Mouse (Mus musculus): ENCODE measurements at regions not wholly inside any gene's neighbourhood (a gene's known extent, or its start where the extent isn't known, plus 50 kb on each side); places are given as distances from the start of the nearest gene placed in this dataset.

GRCm38 (mm10) chr11:45785806-45786205, 66.0 kb upstream of the Clint1 start:
- no peaks in the 10 kb centered on the region for H3K4me1 ChIP-seq (ENCODE audit: control insufficient read depth, insufficient read depth, low read length)
- TF ChIP-seq POLR2A (IDR thresholded peaks at IDR 0.05; ENCODE audit: insufficient read depth, low read depth, low read length) = no peak
- TF ChIP-seq CTCF (IDR thresholded peaks at IDR 0.05; ENCODE audit: insufficient read depth, low read depth, low read length) = no peak
- H3K4me3 ChIP-seq (ENCODE audit: insufficient read depth, low read depth, low read length) = no peak overlapping the region
- WGBS = 69% methylated on average over 9 of the region's 9 CpGs
- no peak overlapping the region for H3K27ac ChIP-seq (ENCODE audit: insufficient read depth, low read depth, low read length)

GRCm38 (mm10) chr11:45787408-45787807, 64.4 kb upstream of the Clint1 start:
- no peak overlapping the region for H3K27ac ChIP-seq (ENCODE audit: insufficient read depth, low read depth, low read length)
- TF ChIP-seq POLR2A (IDR thresholded peaks at IDR 0.05; ENCODE audit: insufficient read depth, low read depth, low read length) (no peak), CTCF (IDR thresholded peaks at IDR 0.05; ENCODE audit: insufficient read depth, low read depth, low read length) (no peak)
- no peak overlapping the region for H3K4me3 ChIP-seq (ENCODE audit: insufficient read depth, low read depth, low read length)
- WGBS = 96% methylated on average over 5 of the region's 5 CpGs
- H3K4me1 ChIP-seq (ENCODE audit: control insufficient read depth, insufficient read depth, low read length) = no peaks in the 10 kb centered on the region

- no peak overlapping the region for H3K27ac ChIP-seq (ENCODE audit: insufficient read depth, low read depth, low read length)
- H3K4me3 ChIP-seq (ENCODE audit: insufficient read depth, low read depth, low read length) = no peak overlapping the region
- 69% methylated on average over 3 of the region's 3 CpGs for WGBS
- no peaks in the 10 kb centered on the region for H3K4me1 ChIP-seq (ENCODE audit: control insufficient read depth, insufficient read depth, low read length)
- TF ChIP-seq CTCF (IDR thresholded peaks at IDR 0.05; ENCODE audit: insufficient read depth, low read depth, low read length) (no peak), POLR2A (IDR thresholded peaks at IDR 0.05; ENCODE audit: insufficient read depth, low read depth, low read length) (no peak)
These were observed 62.0 kb upstream of the Clint1 start for GRCm38 (mm10) chr11:45789886-45790285.

- H3K27ac ChIP-seq (ENCODE audit: insufficient read depth, low read depth, low read length) = no peak overlapping the region
- no peaks in the 10 kb centered on the region for H3K4me1 ChIP-seq (ENCODE audit: control insufficient read depth, insufficient read depth, low read length)
- TF ChIP-seq CTCF (IDR thresholded peaks at IDR 0.05; ENCODE audit: insufficient read depth, low read depth, low read length) (no peak), POLR2A (IDR thresholded peaks at IDR 0.05; ENCODE audit: insufficient read depth, low read depth, low read length) (no peak)
- WGBS = 73% methylated on average over 8 of the region's 8 CpGs
- H3K4me3 ChIP-seq (ENCODE audit: insufficient read depth, low read depth, low read length) = no peak overlapping the region
These were observed 61.3 kb upstream of the Clint1 start for GRCm38 (mm10) chr11:45790504-45790903.

- no peaks in the 10 kb centered on the region for H3K4me1 ChIP-seq (ENCODE audit: control insufficient read depth, insufficient read depth, low read length)
- WGBS = 95% methylated on average over 2 of the region's 2 CpGs
- no peak overlapping the region for H3K27ac ChIP-seq (ENCODE audit: insufficient read depth, low read depth, low read length)
- TF ChIP-seq POLR2A (IDR thresholded peaks at IDR 0.05; ENCODE audit: insufficient read depth, low read depth, low read length) = no peak
- TF ChIP-seq CTCF (IDR thresholded peaks at IDR 0.05; ENCODE audit: insufficient read depth, low read depth, low read length) = no peak
- no peak overlapping the region for H3K4me3 ChIP-seq (ENCODE audit: insufficient read depth, low read depth, low read length)
These were observed 60.2 kb upstream of the Clint1 start for GRCm38 (mm10) chr11:45791696-45792095.

- no peak for TF ChIP-seq POLR2A (IDR thresholded peaks at IDR 0.05; ENCODE audit: insufficient read depth, low read depth, low read length)
- TF ChIP-seq CTCF (IDR thresholded peaks at IDR 0.05; ENCODE audit: insufficient read depth, low read depth, low read length) = no peak
- 85% methylated on average over 5 of the region's 5 CpGs for WGBS
- no peak overlapping the region for H3K27ac ChIP-seq (ENCODE audit: insufficient read depth, low read depth, low read length)
- H3K4me3 ChIP-seq (ENCODE audit: insufficient read depth, low read depth, low read length) = no peak overlapping the region
- H3K4me1 ChIP-seq (ENCODE audit: control insufficient read depth, insufficient read depth, low read length) = no peaks in the 10 kb centered on the region
These were observed 57.4 kb upstream of the Clint1 start for GRCm38 (mm10) chr11:45794361-45794981.

GRCm38 (mm10) chr11:45795322-45795721, 56.5 kb upstream of the Clint1 start:
- 33% methylated on average over 6 of the region's 6 CpGs for WGBS
- H3K4me3 ChIP-seq (ENCODE audit: insufficient read depth, low read depth, low read length) = no peak overlapping the region
- H3K4me1 ChIP-seq (ENCODE audit: control insufficient read depth, insufficient read depth, low read length) = no peaks in the 10 kb centered on the region
- H3K27ac ChIP-seq (ENCODE audit: insufficient read depth, low read depth, low read length) = no peak overlapping the region
- TF ChIP-seq CTCF (IDR thresholded peaks at IDR 0.05; ENCODE audit: insufficient read depth, low read depth, low read length) = no peak
- TF ChIP-seq POLR2A (IDR thresholded peaks at IDR 0.05; ENCODE audit: insufficient read depth, low read depth, low read length) = no peak

- TF ChIP-seq CTCF (IDR thresholded peaks at IDR 0.05; ENCODE audit: insufficient read depth, low read depth, low read length) (peak; percentile 52; the same call in 1 of the 2 replicates), POLR2A (IDR thresholded peaks at IDR 0.05; ENCODE audit: insufficient read depth, low read depth, low read length) (no peak)
- 21% methylated on average over 3 of the region's 3 CpGs for WGBS
- Histone ChIP-seq H3K27ac (ENCODE audit: insufficient read depth, low read depth, low read length) (no peak overlapping the region), H3K4me3 (ENCODE audit: insufficient read depth, low read depth, low read length) (no peak overlapping the region), H3K4me1 (ENCODE audit: control insufficient read depth, insufficient read depth, low read length) (no peaks in the 10 kb centered on the region)
These were observed 56.1 kb upstream of the Clint1 start for GRCm38 (mm10) chr11:45795731-45796130.

GRCm38 (mm10) chr11:45799732-45800386, 52.0 kb upstream of the Clint1 start:
- H3K27ac ChIP-seq (ENCODE audit: insufficient read depth, low read depth, low read length) = no peak overlapping the region
- no peaks in the 10 kb centered on the region for H3K4me1 ChIP-seq (ENCODE audit: control insufficient read depth, insufficient read depth, low read length)
- 27% methylated on average over 9 of the region's 9 CpGs for WGBS
- TF ChIP-seq POLR2A (IDR thresholded peaks at IDR 0.05; ENCODE audit: insufficient read depth, low read depth, low read length) (no peak), CTCF (IDR thresholded peaks at IDR 0.05; ENCODE audit: insufficient read depth, low read depth, low read length) (no peak)
- no peak overlapping the region for H3K4me3 ChIP-seq (ENCODE audit: insufficient read depth, low read depth, low read length)
